Mouse (Mus musculus): ENCODE data around the gene Enox1. TPM values are rescaled to one million over a fixed set of nuclear protein-coding genes. Genes with fewer than 3 reads are reported as not detected.

Gene Enox1
- total and polyA plus RNA-seq, 3 experiments = 0.23 to 0.80 (median 0.78) TPM

GRCm38 (mm10) chr14:77559792-77560191 is 403.2 kb downstream of the Enox1 start:
- H3K79me2 ChIP-seq (replicated peaks; ENCODE audit: control insufficient read depth, insufficient read depth, low read length) = no peaks in the 10 kb centered on the region
- H3K4me1 ChIP-seq (ENCODE audit: control insufficient read depth, insufficient read depth, low read length) = no peaks in the 10 kb centered on the region
- H3K36me3 ChIP-seq (ENCODE audit: control insufficient read depth, insufficient read depth, low read length) = no peaks in the 10 kb centered on the region
- intact Hi-C loops (cut with DNase I) = no loop called here
- DNase-seq = no peak
- no peak overlapping the region for H3K9ac ChIP-seq (ENCODE audit: low read depth, low read length)
- no peaks in the 10 kb centered on the region for H3K27me3 ChIP-seq (ENCODE audit: control insufficient read depth, insufficient read depth, low read length)
- H3K27ac ChIP-seq = no peak overlapping the region
- 68% methylated on average over 5 of the region's 5 CpGs for WGBS
- TF ChIP-seq POLR2A (IDR thresholded peaks at IDR 0.05; ENCODE audit: insufficient read depth, low read depth, low read length) = no peak
- no peak for TF ChIP-seq EP300 (IDR thresholded peaks at IDR 0.05; ENCODE audit: insufficient read depth, low read depth, low read length)
- no peak for TF ChIP-seq CTCF (IDR thresholded peaks at IDR 0.05)
- no peak overlapping the region for H3K4me3 ChIP-seq

- no peaks in the 10 kb centered on the region for H3K79me2 ChIP-seq (replicated peaks; ENCODE audit: control insufficient read depth, insufficient read depth, low read length)
- H3K9ac ChIP-seq (ENCODE audit: low read depth, low read length) = no peak overlapping the region
- no peaks in the 10 kb centered on the region for H3K27me3 ChIP-seq (ENCODE audit: control insufficient read depth, insufficient read depth, low read length)
- no peak overlapping the region for H3K4me3 ChIP-seq
- intact Hi-C loops (cut with DNase I) = no loop called here
- no peak for DNase-seq
- 52% methylated on average over 6 of the region's 6 CpGs for WGBS
- H3K27ac ChIP-seq = no peak overlapping the region
- TF ChIP-seq POLR2A (IDR thresholded peaks at IDR 0.05; ENCODE audit: insufficient read depth, low read depth, low read length) (no peak), CTCF (IDR thresholded peaks at IDR 0.05) (no peak), EP300 (IDR thresholded peaks at IDR 0.05; ENCODE audit: insufficient read depth, low read depth, low read length) (no peak)
- H3K4me1 ChIP-seq (ENCODE audit: control insufficient read depth, insufficient read depth, low read length) = no peaks in the 10 kb centered on the region
- H3K36me3 ChIP-seq (ENCODE audit: control insufficient read depth, insufficient read depth, low read length) = no peaks in the 10 kb centered on the region
Measured at GRCm38 (mm10) chr14:77561808-77562583, 405.4 kb downstream of the Enox1 start.

- intact Hi-C loops (cut with DNase I) = no loop called here
- TF ChIP-seq CTCF (IDR thresholded peaks at IDR 0.05) = no peak
- TF ChIP-seq EP300 (IDR thresholded peaks at IDR 0.05; ENCODE audit: insufficient read depth, low read depth, low read length) = no peak
- no peak for TF ChIP-seq POLR2A (IDR thresholded peaks at IDR 0.05; ENCODE audit: insufficient read depth, low read depth, low read length)
- H3K27ac ChIP-seq = no peak overlapping the region
- DNase-seq = no peak
- H3K27me3 ChIP-seq (ENCODE audit: control insufficient read depth, insufficient read depth, low read length) = no peaks in the 10 kb centered on the region
- 84% methylated on average over 5 of the region's 5 CpGs for whole genome bisulfite sequencing
- no peaks in the 10 kb centered on the region for H3K4me1 ChIP-seq (ENCODE audit: control insufficient read depth, insufficient read depth, low read length)
- H3K9ac ChIP-seq (ENCODE audit: low read depth, low read length) = no peak overlapping the region
- H3K36me3 ChIP-seq (ENCODE audit: control insufficient read depth, insufficient read depth, low read length) = no peaks in the 10 kb centered on the region
- H3K4me3 ChIP-seq = no peak overlapping the region
- H3K79me2 ChIP-seq (replicated peaks; ENCODE audit: control insufficient read depth, insufficient read depth, low read length) = no peaks in the 10 kb centered on the region
Measured at GRCm38 (mm10) chr14:77563922-77564321, 407.4 kb downstream of the Enox1 start.

GRCm38 (mm10) chr14:77567120-77567519 is 410.6 kb downstream of the Enox1 start:
- Histone ChIP-seq H3K4me3 (no peak overlapping the region), H3K27me3 (ENCODE audit: control insufficient read depth, insufficient read depth, low read length) (no peaks in the 10 kb centered on the region), H3K27ac (no peak overlapping the region), H3K9ac (ENCODE audit: low read depth, low read length) (no peak overlapping the region), H3K4me1 (ENCODE audit: control insufficient read depth, insufficient read depth, low read length) (no peaks in the 10 kb centered on the region), H3K36me3 (ENCODE audit: control insufficient read depth, insufficient read depth, low read length) (no peaks in the 10 kb centered on the region), H3K79me2 (replicated peaks; ENCODE audit: control insufficient read depth, insufficient read depth, low read length) (no peaks in the 10 kb centered on the region)
- TF ChIP-seq EP300 (IDR thresholded peaks at IDR 0.05; ENCODE audit: insufficient read depth, low read depth, low read length) = no peak
- TF ChIP-seq POLR2A (IDR thresholded peaks at IDR 0.05; ENCODE audit: insufficient read depth, low read depth, low read length) = no peak
- no peak for TF ChIP-seq CTCF (IDR thresholded peaks at IDR 0.05)
- intact Hi-C loops (cut with DNase I) = no loop called here
- DNase-seq = no peak
- 71% methylated on average over 2 of the region's 2 CpGs for WGBS

- DNase-seq = no peak
- Histone ChIP-seq H3K36me3 (ENCODE audit: control insufficient read depth, insufficient read depth, low read length) (no peaks in the 10 kb centered on the region), H3K27me3 (ENCODE audit: control insufficient read depth, insufficient read depth, low read length) (no peaks in the 10 kb centered on the region), H3K27ac (no peak overlapping the region), H3K4me3 (no peak overlapping the region), H3K79me2 (replicated peaks; ENCODE audit: control insufficient read depth, insufficient read depth, low read length) (no peaks in the 10 kb centered on the region), H3K4me1 (ENCODE audit: control insufficient read depth, insufficient read depth, low read length) (no peaks in the 10 kb centered on the region; the same call in 1 of the 2 replicates), H3K9ac (ENCODE audit: low read depth, low read length) (no peak overlapping the region)
- no peak for TF ChIP-seq POLR2A (IDR thresholded peaks at IDR 0.05; ENCODE audit: insufficient read depth, low read depth, low read length)
- no peak for TF ChIP-seq CTCF (IDR thresholded peaks at IDR 0.05)
- TF ChIP-seq EP300 (IDR thresholded peaks at IDR 0.05; ENCODE audit: insufficient read depth, low read depth, low read length) = no peak
- WGBS = 22% methylated on average over 3 of the region's 3 CpGs
- intact Hi-C loops (cut with DNase I) = no loop called here
Measured at GRCm38 (mm10) chr14:77574436-77574835, 417.9 kb downstream of the Enox1 start.

GRCm38 (mm10) chr14:77576411-77576810 is 419.8 kb downstream of the Enox1 start:
- WGBS = 86% methylated on average over 5 of the region's 5 CpGs

More at GRCm38 (mm10) chr14:77576411-77576810, 419.8 kb downstream of the Enox1 start:
- intact Hi-C loops (cut with DNase I) = no loop called here
- peaks cover 5% of the 10 kb centered on the region for H3K4me1 ChIP-seq (ENCODE audit: control insufficient read depth, insufficient read depth, low read length)
- H3K27ac ChIP-seq = no peak overlapping the region
- H3K9ac ChIP-seq (ENCODE audit: low read depth, low read length) = no peak overlapping the region
- H3K27me3 ChIP-seq (ENCODE audit: control insufficient read depth, insufficient read depth, low read length) = no peaks in the 10 kb centered on the region
- H3K36me3 ChIP-seq (ENCODE audit: control insufficient read depth, insufficient read depth, low read length) = no peaks in the 10 kb centered on the region
- H3K79me2 ChIP-seq (replicated peaks; ENCODE audit: control insufficient read depth, insufficient read depth, low read length) = no peaks in the 10 kb centered on the region
- no peak overlapping the region for H3K4me3 ChIP-seq
- no peak for TF ChIP-seq CTCF (IDR thresholded peaks at IDR 0.05)
- no peak for TF ChIP-seq EP300 (IDR thresholded peaks at IDR 0.05; ENCODE audit: insufficient read depth, low read depth, low read length)
- no peak for TF ChIP-seq POLR2A (IDR thresholded peaks at IDR 0.05; ENCODE audit: insufficient read depth, low read depth, low read length)
- no peak for DNase-seq
